Mouse (Mus musculus) olfactory bulb, adult 2 months (tissue): Measurements from ENCODE around the gene Lysmd3.

Experiments
- CTCF ChIP-seq: fragments of 200-500 bp; IDR thresholded peaks from 2 replicates; pipeline ENCODE4 v1.5.1; 2012; ENCODE audit warnings: low read depth, mild to moderate bottlenecking, low read length, moderate library complexity; ENCODE audit not compliant: insufficient read depth
- POLR2A ChIP-seq: fragments of 200-500 bp; IDR thresholded peaks from 2 replicates; pipeline ENCODE4 v1.6.1; 2012; ENCODE audit warnings: mild to moderate bottlenecking, low read depth, low read length, moderate library complexity; ENCODE audit not compliant: insufficient read depth

- TF ChIP-seq CTCF (no peak), POLR2A (peak; percentile 88)
Observed at GRCm38 (mm10) chr13:81657351-81658052, at the start of gene Lysmd3.
